Mouse (Mus musculus): ENCODE results near the gene Csrnp3.

- TF ChIP-seq CTCF (IDR thresholded peaks at IDR 0.05), result no peak
- TF ChIP-seq EP300 (IDR thresholded peaks at IDR 0.05; ENCODE audit: insufficient read depth, low read depth, low read length), result no peak
Observed at GRCm38 (mm10) chr2:65894299-65894698, 48.7 kb downstream of the Csrnp3 start.
